Mouse (Mus musculus): ENCODE measurements at regions not wholly inside any gene's neighbourhood (a gene's known extent, or its start where the extent isn't known, plus 50 kb on each side); places are given as distances from the start of the nearest gene placed in this dataset.

GRCm38 (mm10) chr5:96922716-96923076 lies 74.8 kb upstream of the Bmp2k start:
- H3K27ac ChIP-seq, result peak overlapping the region; percentile 84
- intact Hi-C loops (cut with DNase I), result loop anchor here (5.0 kb wide), 2 partner anchors 75 to 130 kb away; partner anchors contain the start of genes Anxa3 and Bmp2k
- peaks cover 13% of the 10 kb centered on the region for H3K4me1 ChIP-seq (ENCODE audit: control insufficient read depth, insufficient read depth, low read length)
- TF ChIP-seq POLR2A (IDR thresholded peaks at IDR 0.05; ENCODE audit: insufficient read depth, low read depth, low read length), result no peak
- TF ChIP-seq CTCF (IDR thresholded peaks at IDR 0.05), result no peak
- no peak for TF ChIP-seq EP300 (IDR thresholded peaks at IDR 0.05; ENCODE audit: insufficient read depth, low read depth, low read length)
- no peak overlapping the region for H3K9ac ChIP-seq (ENCODE audit: low read depth, low read length)
- no peak for DNase-seq
- H3K4me3 ChIP-seq, result no peak overlapping the region
- no peaks in the 10 kb centered on the region for H3K27me3 ChIP-seq (ENCODE audit: control insufficient read depth, insufficient read depth, low read length)
- H3K36me3 ChIP-seq (ENCODE audit: control insufficient read depth, insufficient read depth, low read length), result no peaks in the 10 kb centered on the region
- H3K79me2 ChIP-seq (replicated peaks; ENCODE audit: control insufficient read depth, insufficient read depth, low read length), result no peaks in the 10 kb centered on the region
- WGBS, result 45% methylated on average over 4 of the region's 4 CpGs

DNA sequence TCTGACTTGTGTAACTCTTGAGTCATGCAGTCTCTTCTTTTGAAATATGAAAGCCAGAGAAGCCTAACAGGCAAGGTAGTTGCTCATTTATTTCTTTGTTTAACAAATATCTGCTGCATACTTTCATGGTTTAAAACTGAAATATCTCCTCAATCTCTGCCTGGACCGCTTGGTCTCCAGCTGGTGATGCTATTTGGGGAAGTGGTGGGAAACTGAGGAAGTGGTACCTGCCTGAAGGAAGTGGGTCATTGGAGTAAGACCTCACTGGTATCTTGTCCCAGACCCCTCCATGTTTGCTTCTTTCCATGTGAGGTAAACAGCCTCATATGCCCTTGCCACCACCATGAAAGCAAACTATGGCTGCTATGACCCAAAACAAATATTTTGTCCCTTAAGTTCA lies 74.0 kb upstream of the Bmp2k start:
- no peaks in the 10 kb centered on the region for H3K27me3 ChIP-seq (ENCODE audit: control insufficient read depth, insufficient read depth, low read length)
- no peak for TF ChIP-seq CTCF (IDR thresholded peaks at IDR 0.05)
- no peak for TF ChIP-seq POLR2A (IDR thresholded peaks at IDR 0.05; ENCODE audit: insufficient read depth, low read depth, low read length)
- TF ChIP-seq EP300 (IDR thresholded peaks at IDR 0.05; ENCODE audit: insufficient read depth, low read depth, low read length), result no peak
- no peak overlapping the region for H3K4me3 ChIP-seq
- H3K79me2 ChIP-seq (replicated peaks; ENCODE audit: control insufficient read depth, insufficient read depth, low read length), result no peaks in the 10 kb centered on the region
- no peak for DNase-seq
- no peaks in the 10 kb centered on the region for H3K36me3 ChIP-seq (ENCODE audit: control insufficient read depth, insufficient read depth, low read length)
- peaks cover 10% of the 10 kb centered on the region for H3K4me1 ChIP-seq (ENCODE audit: control insufficient read depth, insufficient read depth, low read length)
- 92% methylated on average over 1 of the region's 1 CpGs for whole genome bisulfite sequencing
- H3K27ac ChIP-seq, result no peak overlapping the region
- no peak overlapping the region for H3K9ac ChIP-seq (ENCODE audit: low read depth, low read length)
- intact Hi-C loops (cut with DNase I), result loop anchor here (5.0 kb wide), 2 partner anchors 74 to 131 kb away; partner anchors contain the start of genes Anxa3 and Bmp2k

GRCm38 (mm10) chr5:96924736-96925429 lies 72.6 kb upstream of the Bmp2k start:
- Histone ChIP-seq H3K27ac (no peak overlapping the region), H3K36me3 (ENCODE audit: control insufficient read depth, insufficient read depth, low read length) (no peaks in the 10 kb centered on the region), H3K9ac (ENCODE audit: low read depth, low read length) (no peak overlapping the region), H3K4me1 (ENCODE audit: control insufficient read depth, insufficient read depth, low read length) (peaks cover 10% of the 10 kb centered on the region), H3K79me2 (replicated peaks; ENCODE audit: control insufficient read depth, insufficient read depth, low read length) (no peaks in the 10 kb centered on the region), H3K4me3 (no peak overlapping the region), H3K27me3 (ENCODE audit: control insufficient read depth, insufficient read depth, low read length) (no peaks in the 10 kb centered on the region)
- intact Hi-C loops (cut with DNase I), result loop anchor here (5.0 kb wide), 2 partner anchors 72 to 133 kb away; partner anchors contain the start of genes Anxa3 and Bmp2k
- no peak for TF ChIP-seq EP300 (IDR thresholded peaks at IDR 0.05; ENCODE audit: insufficient read depth, low read depth, low read length)
- no peak for TF ChIP-seq CTCF (IDR thresholded peaks at IDR 0.05)
- TF ChIP-seq POLR2A (IDR thresholded peaks at IDR 0.05; ENCODE audit: insufficient read depth, low read depth, low read length), result no peak
- WGBS, result 75% methylated on average over 7 of the region's 7 CpGs
- DNase-seq, result no peak

- intact Hi-C loops (cut with DNase I), result no loop called here
- Histone ChIP-seq H3K27ac (no peak overlapping the region), H3K9ac (ENCODE audit: low read depth, low read length) (no peak overlapping the region), H3K79me2 (replicated peaks; ENCODE audit: control insufficient read depth, insufficient read depth, low read length) (no peaks in the 10 kb centered on the region), H3K4me3 (no peak overlapping the region), H3K4me1 (ENCODE audit: control insufficient read depth, insufficient read depth, low read length) (peaks cover 8% of the 10 kb centered on the region), H3K36me3 (ENCODE audit: control insufficient read depth, insufficient read depth, low read length) (no peaks in the 10 kb centered on the region), H3K27me3 (ENCODE audit: control insufficient read depth, insufficient read depth, low read length) (no peaks in the 10 kb centered on the region)
- TF ChIP-seq EP300 (IDR thresholded peaks at IDR 0.05; ENCODE audit: insufficient read depth, low read depth, low read length) (no peak), CTCF (IDR thresholded peaks at IDR 0.05) (no peak), POLR2A (IDR thresholded peaks at IDR 0.05; ENCODE audit: insufficient read depth, low read depth, low read length) (no peak)
- no peak for DNase-seq
- WGBS, result 83% methylated on average over 2 of the region's 2 CpGs
Measured at GRCm38 (mm10) chr5:96925943-96926342, 71.5 kb upstream of the Bmp2k start.

DNA sequence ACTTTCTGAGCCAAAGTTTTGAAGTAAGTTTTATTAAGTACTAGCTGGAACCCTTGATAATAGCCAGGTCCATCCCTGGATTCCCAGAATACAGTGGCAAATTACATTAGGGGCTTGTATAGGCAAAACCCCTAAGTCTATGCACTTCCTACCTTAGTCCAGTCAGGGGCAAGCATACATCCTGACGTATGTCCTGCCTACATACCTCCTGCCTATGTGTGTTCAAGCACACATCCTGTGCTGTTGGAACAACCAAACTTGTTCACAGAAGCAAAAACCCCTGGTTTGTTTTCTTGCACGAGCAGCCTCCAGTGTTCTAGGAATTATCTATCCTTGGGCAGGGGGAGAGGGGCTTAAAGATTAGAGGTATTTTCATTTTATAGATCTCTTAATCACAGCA lies 66.4 kb upstream of the Bmp2k start:
- H3K79me2 ChIP-seq (replicated peaks; ENCODE audit: control insufficient read depth, insufficient read depth, low read length), result no peaks in the 10 kb centered on the region
- intact Hi-C loops (cut with DNase I), result no loop called here
- no peaks in the 10 kb centered on the region for H3K4me1 ChIP-seq (ENCODE audit: control insufficient read depth, insufficient read depth, low read length)
- no peak for DNase-seq
- H3K27ac ChIP-seq, result no peak overlapping the region
- H3K27me3 ChIP-seq (ENCODE audit: control insufficient read depth, insufficient read depth, low read length), result no peaks in the 10 kb centered on the region
- H3K4me3 ChIP-seq, result no peak overlapping the region
- no peak overlapping the region for H3K9ac ChIP-seq (ENCODE audit: low read depth, low read length)
- 59% methylated on average over 2 of the region's 2 CpGs for WGBS
- TF ChIP-seq POLR2A (IDR thresholded peaks at IDR 0.05; ENCODE audit: insufficient read depth, low read depth, low read length), result no peak
- no peak for TF ChIP-seq CTCF (IDR thresholded peaks at IDR 0.05)
- TF ChIP-seq EP300 (IDR thresholded peaks at IDR 0.05; ENCODE audit: insufficient read depth, low read depth, low read length), result no peak
- no peaks in the 10 kb centered on the region for H3K36me3 ChIP-seq (ENCODE audit: control insufficient read depth, insufficient read depth, low read length)

GRCm38 (mm10) chr5:96931576-96932152 lies 65.8 kb upstream of the Bmp2k start:
- no peak for TF ChIP-seq EP300 (IDR thresholded peaks at IDR 0.05; ENCODE audit: insufficient read depth, low read depth, low read length)
- TF ChIP-seq CTCF (IDR thresholded peaks at IDR 0.05), result no peak
- no peak for TF ChIP-seq POLR2A (IDR thresholded peaks at IDR 0.05; ENCODE audit: insufficient read depth, low read depth, low read length)
- no peaks in the 10 kb centered on the region for H3K4me1 ChIP-seq (ENCODE audit: control insufficient read depth, insufficient read depth, low read length)
- H3K27me3 ChIP-seq (ENCODE audit: control insufficient read depth, insufficient read depth, low read length), result no peaks in the 10 kb centered on the region
- intact Hi-C loops (cut with DNase I), result no loop called here
- H3K4me3 ChIP-seq, result no peak overlapping the region
- H3K27ac ChIP-seq, result no peak overlapping the region
- no peak for DNase-seq
- H3K36me3 ChIP-seq (ENCODE audit: control insufficient read depth, insufficient read depth, low read length), result no peaks in the 10 kb centered on the region
- H3K9ac ChIP-seq (ENCODE audit: low read depth, low read length), result no peak overlapping the region
- 43% methylated on average over 4 of the region's 4 CpGs for WGBS
- no peaks in the 10 kb centered on the region for H3K79me2 ChIP-seq (replicated peaks; ENCODE audit: control insufficient read depth, insufficient read depth, low read length)
